Mouse (Mus musculus): ENCODE data around the gene Brd7. TPM values are rescaled to one million over a fixed set of nuclear protein-coding genes. Genes with fewer than 3 reads are reported as not detected.

Brd7 gene
- total RNA-seq, 2 experiments from 2014 or later: 70.9 to 83.8 TPM

DNA sequence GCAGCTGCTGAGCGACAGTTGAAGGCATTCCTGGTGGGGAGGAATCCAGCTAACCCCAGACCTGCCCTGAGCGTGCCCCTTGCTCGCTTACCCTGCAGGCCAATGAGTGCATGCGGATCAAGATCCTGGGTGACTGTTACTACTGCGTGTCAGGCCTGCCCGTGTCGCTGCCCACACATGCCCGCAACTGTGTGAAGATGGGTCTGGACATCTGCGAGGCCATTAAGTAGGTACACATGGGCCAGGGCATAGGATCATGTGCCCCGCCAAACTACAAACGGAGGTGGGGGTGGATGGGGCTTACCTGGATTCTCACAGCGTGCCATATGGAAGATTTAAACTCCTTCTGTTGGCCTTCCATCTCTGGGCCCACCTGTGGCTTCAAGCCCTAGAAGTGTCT lies 48.0 kb downstream of the Brd7 start:
- intact Hi-C loops (cut with DNase I): no loop called here
- DNase-seq: no peak

DNA sequence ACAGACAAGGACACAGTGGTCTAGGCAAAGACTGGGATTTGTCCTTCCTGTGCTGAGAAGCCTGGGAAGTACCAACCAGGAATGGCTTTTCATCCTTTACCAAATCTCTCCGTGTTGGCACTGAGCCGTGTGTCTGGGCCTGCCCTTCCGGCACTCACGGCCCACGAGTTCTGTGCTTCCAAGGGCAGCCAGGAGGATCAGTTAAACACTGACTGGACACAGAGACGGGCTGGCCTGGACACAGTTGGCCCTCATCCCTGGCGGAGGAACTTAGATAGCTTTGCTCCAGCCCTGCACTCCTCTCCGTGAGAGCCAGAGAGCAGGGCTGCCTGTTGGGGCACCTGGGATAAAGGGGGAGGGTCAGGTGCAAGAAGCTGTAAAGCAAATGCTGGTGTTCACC lies 49.0 kb downstream of the Brd7 start:
- intact Hi-C loops (cut with DNase I): no loop called here
- peak; percentile 66 to 67 for DNase-seq

DNA sequence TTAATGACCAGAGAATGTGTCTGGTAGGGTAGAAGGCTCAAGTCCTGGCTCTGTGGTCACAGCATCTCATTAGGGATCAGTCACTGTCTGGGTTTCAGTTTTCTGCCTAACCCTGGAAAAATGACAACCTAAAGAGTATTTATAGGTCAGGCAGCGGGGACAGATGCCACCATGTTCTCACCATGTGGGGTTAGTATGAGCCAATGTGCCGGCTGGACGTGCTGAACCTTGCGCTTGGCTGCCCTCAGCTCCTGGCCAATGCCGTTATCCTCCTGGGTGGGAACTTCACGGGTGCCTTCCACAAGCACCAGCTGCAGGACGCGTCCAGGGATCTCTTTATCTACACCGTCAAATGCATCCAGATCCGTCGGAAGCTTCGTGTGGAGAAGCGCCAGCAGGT lies 51.7 kb downstream of the Brd7 start:
- no peak for DNase-seq
- intact Hi-C loops (cut with DNase I): no loop called here

DNA sequence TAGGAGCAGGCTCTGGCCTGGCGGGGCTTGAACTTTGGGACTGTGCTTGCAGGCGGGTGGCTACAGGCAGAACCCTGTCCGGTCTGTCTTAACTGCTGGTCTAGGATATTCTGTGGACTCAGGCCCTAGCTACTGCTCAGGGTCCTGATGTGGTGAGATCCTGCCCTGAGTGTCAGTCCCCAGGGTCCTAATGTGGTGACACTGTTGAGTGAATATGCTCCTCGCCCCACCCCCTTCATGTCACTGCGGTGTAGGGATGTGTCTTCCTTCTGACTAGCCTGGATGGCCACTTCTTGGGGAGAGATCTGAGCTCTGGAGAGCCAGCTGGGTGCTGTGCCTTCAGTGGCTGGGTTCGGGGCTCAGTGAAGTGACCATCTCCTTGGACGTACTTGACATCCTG lies 52.1 kb downstream of the Brd7 start:
- no peak for DNase-seq
- intact Hi-C loops (cut with DNase I): loop anchor here (2.0 kb wide), 1 partner anchor 37 kb away; the partner anchor contains the start of gene Adcy7

DNA sequence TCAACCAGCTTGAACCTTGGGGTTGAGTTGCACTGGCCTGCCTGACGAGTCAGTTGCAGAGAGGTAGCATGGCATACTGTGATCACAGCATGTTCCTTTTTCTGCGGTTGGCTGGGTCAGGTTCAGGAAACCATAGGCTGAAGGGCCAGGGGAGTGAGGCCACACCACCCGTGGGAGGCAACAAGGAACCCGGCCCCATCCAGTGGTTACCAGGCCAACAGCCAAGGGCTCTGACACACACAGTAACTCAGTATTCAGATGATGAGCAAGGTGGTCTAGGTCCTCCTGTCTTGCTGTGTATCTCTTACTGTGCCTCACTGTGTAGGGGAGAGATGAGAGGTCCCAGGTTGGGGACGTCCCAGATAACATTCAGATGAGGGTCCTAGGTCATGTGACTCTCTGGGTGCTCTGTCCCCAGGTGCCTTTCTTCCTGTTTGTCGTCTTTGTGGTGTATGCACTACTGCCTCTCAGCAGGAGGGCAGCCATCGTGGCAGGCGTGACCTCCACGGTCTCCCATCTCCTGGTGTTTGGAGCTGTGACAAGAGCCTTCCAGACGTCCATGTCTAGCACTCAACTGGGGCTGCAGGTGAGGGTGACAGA lies 52.6 kb downstream of the Brd7 start:
- DNase-seq: no peak
- intact Hi-C loops (cut with DNase I): loop anchor here (2.0 kb wide), 1 partner anchor 37 kb away; the partner anchor contains the start of gene Adcy7

DNA sequence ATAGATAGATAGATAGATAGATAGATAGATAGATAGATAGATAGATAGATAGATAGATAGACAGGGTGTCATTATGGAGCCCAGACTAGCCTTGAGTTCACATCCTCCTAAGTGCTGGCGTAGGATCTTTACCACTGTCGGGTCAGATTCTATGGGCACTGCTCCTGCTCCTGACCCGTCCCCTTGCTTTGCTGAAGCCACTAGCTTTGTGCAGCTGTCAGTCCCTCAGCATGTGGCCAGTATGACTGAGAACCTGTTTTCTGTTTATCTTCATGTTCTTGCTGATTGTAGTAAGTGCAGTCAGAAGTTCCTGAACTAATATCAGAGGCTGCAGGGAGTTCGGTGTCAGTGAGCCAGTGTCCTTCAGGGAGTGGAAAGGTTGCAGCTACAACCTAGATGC lies 54.3 kb downstream of the Brd7 start:
- intact Hi-C loops (cut with DNase I): loop anchor here (2.0 kb wide), 1 partner anchor 35 kb away; the partner anchor contains the start of gene Adcy7
- DNase-seq: no peak

DNA sequence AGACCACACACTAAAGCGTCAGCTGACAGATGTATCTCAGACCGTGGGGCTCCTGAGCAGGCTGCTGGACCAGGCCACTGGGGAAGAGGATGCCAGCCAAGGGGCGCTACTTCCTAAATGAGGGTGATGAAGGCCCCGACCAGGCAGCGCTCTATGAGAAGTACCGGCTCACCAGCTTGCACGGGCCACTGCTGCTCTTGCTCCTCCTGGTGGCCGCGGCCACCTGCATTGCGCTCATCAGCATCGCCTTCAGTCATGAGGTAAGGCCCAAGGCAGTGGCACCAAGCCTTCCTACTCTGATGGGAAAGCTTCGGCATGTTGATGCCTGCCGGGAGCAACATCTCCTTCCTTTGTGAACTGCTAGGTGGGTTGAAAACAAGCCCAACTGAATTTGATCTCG lies 55.5 kb downstream of the Brd7 start:
- DNase-seq: peak in 1 of 2 experiments; percentile 37
- intact Hi-C loops (cut with DNase I): no loop called here

DNA sequence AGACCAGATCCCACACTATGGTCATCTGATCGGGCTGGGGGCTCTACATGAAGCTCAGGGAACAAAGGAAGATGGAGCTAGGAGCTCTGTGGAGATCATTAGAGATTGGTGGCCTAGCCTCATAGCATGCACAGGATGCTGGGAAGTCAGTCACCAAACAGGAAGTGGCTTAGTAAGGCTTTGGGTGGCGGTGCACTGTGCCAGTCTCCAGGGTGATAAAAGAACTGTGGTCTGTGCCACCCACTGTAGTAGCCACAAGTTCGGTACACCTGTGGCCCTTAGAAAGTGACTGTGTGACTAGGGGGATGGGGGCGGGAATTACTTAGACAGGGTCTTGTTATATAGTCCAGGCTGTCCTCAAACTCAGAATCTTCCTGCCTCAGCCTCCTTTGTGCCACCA lies 56.2 kb downstream of the Brd7 start:
- no peak for DNase-seq
- intact Hi-C loops (cut with DNase I): no loop called here

DNA sequence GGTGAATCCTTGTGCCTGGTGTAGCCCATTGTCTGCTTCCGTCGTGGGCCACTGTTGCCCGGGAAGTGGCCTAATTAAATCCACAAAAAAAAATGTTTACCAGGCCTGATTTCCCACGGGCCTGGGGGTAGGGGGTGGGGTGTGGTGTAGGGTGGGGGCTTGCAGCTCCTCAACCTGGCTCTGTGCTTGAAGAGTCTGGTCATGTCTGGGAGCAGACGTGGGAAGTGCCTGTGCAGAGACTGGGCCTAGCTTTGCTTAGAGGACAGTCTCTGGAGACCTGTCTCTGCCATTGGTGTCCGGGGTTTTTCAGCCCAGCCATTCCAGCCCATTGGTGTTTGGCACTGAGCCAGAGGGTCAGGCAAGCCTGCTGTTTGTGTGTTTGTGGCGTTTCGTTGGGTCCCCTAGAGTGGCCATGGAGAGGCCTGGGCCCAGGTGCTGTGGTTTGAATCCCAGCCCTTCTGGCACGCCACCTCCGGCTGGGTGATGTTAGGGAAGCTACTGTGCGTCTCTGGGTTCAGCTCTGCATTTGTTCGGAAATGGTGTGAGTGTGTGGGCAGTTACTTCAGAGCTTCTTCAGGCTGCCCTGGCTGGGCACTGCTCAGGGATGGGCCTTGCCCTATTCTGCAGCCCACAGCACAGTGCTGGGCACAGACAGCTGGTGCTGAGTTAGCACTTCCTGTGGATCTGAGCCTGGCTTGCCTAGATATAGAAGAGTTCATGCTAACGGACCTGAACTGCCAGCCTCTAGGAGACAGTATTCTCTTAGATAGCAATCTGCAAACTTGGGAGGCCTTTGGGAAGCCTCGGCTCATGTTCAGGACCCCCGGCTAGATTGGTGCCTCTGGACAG lies 60.2 kb downstream of the Brd7 start:
- intact Hi-C loops (cut with DNase I): no loop called here
- peak in 1 of 2 experiments; percentile 39 for DNase-seq

DNA sequence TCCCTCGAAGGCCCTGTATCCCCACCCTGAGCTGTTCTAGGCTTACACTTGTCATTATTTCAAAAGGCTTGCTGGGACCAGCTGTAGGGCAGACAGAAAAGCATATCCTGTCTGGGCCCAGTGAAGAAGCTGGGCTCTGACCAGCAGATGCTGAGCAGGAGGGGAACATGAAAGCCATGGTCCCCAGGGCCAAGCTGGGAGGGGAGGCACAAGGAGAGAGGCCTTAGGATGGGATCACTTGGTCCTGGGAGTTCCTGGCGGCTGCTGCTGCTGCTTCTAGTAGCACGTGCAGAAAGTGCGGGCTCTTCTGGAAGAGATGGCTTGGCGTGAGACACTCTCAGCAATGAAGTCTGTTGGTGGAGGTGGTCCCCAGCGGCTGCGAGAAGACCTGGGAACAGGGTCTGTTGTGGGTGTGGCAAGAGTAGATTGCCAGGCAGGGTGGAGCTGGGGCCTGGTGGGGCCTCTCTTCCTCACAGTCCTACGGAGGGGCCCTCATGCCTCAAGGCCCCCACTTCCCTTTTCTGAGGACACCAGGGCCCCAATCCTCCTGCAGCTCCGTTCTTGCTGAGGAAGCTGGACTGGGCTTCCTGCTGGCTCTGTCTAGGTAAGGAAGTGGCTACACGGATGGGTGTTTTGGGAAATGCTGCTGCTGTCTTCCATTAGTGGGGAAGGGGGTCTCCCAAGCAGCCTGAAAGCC lies 61.9 kb downstream of the Brd7 start:
- intact Hi-C loops (cut with DNase I): no loop called here

DNA sequence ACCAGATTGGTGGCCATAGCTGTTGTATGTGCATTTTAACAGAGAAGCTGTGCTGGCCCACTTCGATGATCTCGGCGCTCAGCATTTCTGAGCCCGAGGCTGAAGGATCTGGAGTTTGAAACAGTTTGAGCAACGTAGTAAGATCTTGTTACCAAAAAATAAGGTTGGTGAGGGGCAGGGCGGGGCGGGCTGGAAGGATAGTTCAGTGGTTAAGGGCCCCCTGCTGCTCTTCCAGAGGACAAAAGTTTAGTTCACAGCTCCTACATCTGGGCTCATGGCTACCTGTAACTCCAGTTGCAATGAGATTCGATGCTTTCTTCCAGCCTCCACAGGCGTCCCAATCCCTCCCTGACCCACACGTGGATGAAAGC lies 63.3 kb downstream of the Brd7 start:
- intact Hi-C loops (cut with DNase I): no loop called here
- no peak for DNase-seq

More for the DNA sequence above, 61.9 kb downstream of the Brd7 start:
- DNase-seq: peak in 1 of 2 experiments; percentile 39

DNA sequence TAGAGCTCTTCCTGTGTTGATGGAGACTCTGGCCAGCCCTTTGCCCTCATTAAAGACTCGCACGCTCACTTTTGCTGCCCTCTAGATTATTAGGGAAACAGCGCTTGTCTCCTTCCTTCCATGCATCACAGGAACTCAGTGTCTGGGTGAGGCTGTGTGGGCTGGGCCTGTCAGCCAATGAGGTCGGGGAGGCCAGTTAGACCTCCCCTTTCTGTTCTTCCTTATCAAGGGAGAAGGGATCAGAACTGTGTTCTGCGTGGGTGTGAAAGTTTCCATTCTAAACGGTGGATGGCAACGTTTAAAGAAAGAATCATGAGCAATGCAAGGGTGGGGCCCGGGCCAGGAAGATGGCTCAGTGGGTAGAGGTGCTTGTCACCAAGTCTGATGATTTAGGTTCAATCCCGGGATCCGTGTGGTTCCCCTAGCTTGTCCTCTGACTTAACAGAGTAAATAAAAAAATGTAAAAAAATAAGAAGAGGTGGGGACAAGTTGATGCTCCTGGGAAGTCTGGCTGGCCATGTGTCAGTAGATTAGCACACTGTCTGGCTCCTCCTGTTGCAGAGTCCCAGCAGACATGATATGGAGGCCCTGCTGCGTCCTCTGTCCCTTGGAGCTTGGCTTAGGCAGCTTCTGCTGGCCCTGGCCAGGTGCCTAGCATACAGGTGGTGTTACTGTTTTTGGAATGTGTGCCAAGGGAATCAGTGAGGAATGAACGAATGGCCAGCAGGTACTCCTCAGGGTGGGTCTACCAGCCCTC lies 63.8 kb downstream of the Brd7 start:
- intact Hi-C loops (cut with DNase I): no loop called here
- peak in 1 of 2 experiments; percentile 49 for DNase-seq

DNA sequence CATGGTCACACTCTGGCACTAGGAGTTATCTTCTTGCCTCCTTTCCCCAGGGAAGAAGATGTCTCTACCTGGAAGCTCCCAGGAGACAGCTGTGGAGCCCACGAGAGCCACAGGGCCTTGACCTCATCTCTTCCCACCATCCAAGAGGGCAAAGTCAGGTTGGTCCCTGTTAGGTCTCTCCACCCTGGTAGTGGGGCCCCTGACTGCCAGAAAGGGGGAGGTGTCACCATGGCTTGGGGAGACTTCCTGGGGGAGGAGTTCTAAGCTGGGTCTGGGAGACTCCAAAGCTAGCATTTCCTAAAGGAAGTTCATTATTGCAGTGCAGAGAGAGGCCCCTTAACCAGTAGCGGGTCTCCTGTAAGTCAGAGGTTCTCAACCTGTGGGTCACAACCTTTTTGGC lies 67.0 kb downstream of the Brd7 start:
- intact Hi-C loops (cut with DNase I): no loop called here
- DNase-seq: peak in 1 of 2 experiments; percentile 1

DNA sequence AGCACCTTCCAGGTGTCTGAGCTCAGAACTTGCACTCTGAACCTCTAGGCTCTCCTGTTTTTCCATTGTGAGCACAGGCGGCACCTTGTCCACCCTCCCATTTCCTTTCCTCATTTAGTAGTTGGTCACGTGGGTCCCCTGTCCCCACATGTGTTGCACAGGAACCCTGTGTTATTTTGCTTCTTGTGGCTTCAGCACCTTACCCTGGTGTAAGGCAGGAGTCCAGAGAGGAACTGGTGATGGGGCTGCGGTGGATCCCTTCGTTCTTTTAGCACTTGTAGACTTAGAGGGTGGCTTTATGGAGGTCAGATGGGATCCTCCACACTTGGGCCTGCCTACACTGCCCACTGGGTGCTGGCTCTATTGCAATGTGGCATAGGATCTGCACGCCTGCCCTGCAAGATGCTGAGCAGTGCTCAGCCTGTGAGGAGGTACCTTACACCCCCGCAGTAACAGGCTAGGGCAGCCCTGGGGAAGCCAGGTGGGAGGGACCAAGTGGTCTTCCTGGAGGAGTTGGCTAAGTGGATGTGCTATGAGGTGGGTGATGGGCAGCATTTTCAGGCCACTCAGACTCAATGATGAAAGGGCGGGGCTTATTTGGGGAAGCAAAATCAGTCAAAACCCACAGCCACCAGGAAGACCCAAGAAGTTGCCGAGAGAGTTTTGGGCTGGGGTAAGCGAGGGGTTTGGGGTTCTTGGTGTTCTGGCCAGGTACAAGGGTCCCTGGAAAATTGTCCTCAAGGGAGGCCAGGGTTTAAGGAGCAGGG lies 68.2 kb downstream of the Brd7 start:
- peak in 1 of 2 experiments; percentile 18 for DNase-seq
- intact Hi-C loops (cut with DNase I): no loop called here

DNA sequence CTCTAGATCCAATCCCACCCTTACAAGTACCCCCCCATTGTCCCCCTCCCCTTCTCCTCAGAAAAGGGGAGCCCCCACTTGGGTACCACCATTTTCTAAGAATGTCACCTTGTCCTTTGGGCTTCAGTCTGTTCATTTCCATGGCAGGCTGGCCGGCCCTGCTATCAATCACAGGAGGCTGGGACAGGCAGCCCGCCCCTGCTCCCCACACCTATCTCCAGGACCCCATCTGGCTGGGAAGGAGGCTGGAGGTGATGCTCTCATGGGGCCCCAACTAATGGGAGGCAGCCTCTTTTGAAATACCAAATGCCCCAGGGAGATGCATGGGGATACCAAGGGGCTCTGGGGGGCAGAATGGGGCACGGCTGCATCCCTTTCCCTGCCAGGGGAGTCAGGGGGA lies 69.1 kb downstream of the Brd7 start:
- intact Hi-C loops (cut with DNase I): no loop called here

DNA sequence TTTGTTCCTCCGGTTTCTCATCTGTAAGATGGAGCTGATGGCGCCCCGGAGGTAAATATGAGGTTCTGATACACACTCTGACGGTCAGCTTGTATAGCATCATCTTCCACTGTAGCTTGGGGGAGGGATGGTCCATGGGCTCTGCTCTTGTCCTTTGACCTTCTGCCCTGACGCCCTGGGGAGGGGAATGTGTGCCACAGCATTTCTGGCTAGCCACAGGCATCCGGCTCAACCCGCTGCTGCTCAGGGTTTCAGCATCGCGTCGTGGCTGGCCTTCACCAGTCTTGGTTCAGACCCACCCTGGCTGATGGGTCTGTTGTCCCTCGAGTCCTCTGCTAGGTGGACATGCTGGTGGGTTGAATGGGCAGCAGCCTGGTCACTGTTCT lies 70.7 kb downstream of the Brd7 start:
- intact Hi-C loops (cut with DNase I): no loop called here
- DNase-seq: no peak

More for the DNA sequence above, 69.1 kb downstream of the Brd7 start:
- no peak for DNase-seq

DNA sequence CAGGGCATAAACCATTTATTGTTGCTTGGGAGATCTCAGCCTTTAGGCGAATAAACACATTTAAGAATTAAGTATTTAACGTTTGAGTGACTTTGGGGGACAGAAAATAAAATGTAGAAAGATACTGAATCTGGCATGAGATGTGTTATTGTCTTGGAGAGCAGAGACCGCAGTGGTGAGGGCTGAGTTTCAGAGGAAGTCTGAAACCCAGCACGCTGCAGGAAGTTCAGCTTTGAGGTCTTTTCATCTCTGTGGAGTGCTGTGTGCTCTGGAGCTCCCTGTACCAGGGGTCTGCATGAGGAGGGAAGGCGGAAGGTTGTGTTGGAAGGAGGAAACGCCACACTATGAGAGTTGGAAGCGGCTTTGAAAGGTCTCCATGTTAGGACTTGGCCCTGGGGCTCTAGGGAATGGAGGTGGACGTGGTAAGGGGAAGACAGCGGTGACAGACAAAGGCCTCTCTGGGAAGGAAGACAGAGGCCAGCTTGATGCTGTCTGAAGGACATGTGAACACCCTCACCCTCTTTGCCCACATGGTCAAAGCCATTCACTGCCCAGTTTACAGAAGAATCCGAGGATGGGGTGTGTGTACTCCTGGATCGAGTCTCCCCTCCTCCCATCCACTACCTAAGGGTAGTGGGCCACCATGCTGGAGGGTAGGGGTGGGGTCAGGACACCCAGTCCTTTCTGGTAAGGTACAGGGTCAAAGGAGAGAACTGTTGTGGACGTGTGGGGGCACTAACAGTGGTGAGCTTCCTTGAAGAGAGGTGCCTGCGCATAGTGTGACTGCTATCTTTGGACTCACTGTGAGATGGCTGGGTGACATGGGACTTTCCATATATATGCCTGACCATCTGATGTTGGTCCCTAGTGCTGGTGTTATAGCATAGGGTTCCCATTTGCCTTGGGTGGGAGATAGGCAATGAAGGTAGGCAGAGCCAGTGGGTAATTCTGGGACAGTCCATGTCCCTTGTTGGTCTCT lies 71.4 kb downstream of the Brd7 start:
- intact Hi-C loops (cut with DNase I): no loop called here
- peak in 1 of 2 experiments; percentile 17 for DNase-seq

DNA sequence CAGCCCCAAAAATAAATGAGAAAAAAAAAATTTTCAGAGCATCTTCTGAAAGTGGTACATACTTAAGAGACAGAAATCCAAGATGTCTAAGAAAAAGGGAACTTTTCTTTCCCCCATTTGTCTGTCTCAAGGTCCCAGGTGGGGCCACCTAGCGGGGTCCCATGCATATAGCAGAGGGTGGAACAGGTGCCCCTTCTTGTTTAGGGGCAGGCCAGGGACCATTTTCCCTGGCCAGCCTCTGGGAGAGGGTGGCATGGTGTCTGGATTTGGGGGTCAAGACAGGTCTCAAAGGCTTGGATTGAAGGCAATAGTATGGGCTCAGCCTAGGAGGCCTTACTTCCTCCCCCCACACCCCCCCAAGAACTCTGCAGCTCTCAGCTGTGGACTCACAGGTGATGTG lies 72.1 kb downstream of the Brd7 start:
- intact Hi-C loops (cut with DNase I): no loop called here
- DNase-seq: no peak

Data from heart, postnatal 36 days (tissue).